Mouse (Mus musculus) C2C12 (cell line): ENCODE measurements around the gene Ccdc188. TPM values are rescaled to one million over a fixed set of nuclear protein-coding genes. Genes with fewer than 3 reads are reported as not detected.

Source experiments
- H3K27me3 ChIP-seq: one replicate; pipeline ENCODE4 v1.6.1; 2011; ENCODE audit not compliant: control insufficient read depth, insufficient read depth, insufficient read length
- H3K36me3 ChIP-seq: one replicate; pipeline ENCODE4 v1.6.1; 2011; ENCODE audit not compliant: control insufficient read depth, insufficient read depth
- H3K4me3 ChIP-seq: one replicate; pipeline ENCODE4 v1.5.1; 2011; ENCODE audit warnings: mild to moderate bottlenecking, control low read depth; ENCODE audit not compliant: poor library complexity, insufficient read depth, severe bottlenecking
- H3K79me2 ChIP-seq: one replicate; pipeline ENCODE4 v1.6.1; 2011; ENCODE audit not compliant: control insufficient read depth, insufficient read depth
- H3K79me3 ChIP-seq: one replicate; pipeline ENCODE4 v1.6.1; 2011; ENCODE audit warnings: low read depth, control low read depth
- H3ac ChIP-seq: one replicate; pipeline ENCODE3; 2011; ENCODE audit warnings: low read depth; ENCODE audit not compliant: control insufficient read depth, insufficient read length
- CEBPB ChIP-seq: IDR thresholded peaks from one replicate; pipeline ENCODE4 v1.6.1; 2011; ENCODE audit warnings: low read depth, mild to moderate bottlenecking, control low read depth, moderate library complexity
- CTCF ChIP-seq: IDR thresholded peaks from one replicate; pipeline ENCODE4 v1.5.1; 2011; ENCODE audit not compliant: control insufficient read depth, insufficient read depth, insufficient read length
- FOSL1 ChIP-seq: IDR thresholded peaks from one replicate; pipeline ENCODE4 v1.8.0; 2011; ENCODE audit warnings: mild to moderate bottlenecking, low read length; ENCODE audit not compliant: poor library complexity, insufficient read depth, severe bottlenecking
- MAX ChIP-seq: IDR thresholded peaks from one replicate; pipeline ENCODE4 v1.6.1; 2011; ENCODE audit warnings: mild to moderate bottlenecking, control low read depth
- MYOD1 ChIP-seq: IDR thresholded peaks from one replicate; pipeline ENCODE4 v1.6.1; 2011; ENCODE audit warnings: low read depth; ENCODE audit not compliant: control insufficient read depth, insufficient read length
- MYOG ChIP-seq: IDR thresholded peaks from one replicate; pipeline ENCODE4 v1.6.1; 2011; ENCODE audit not compliant: control insufficient read depth, insufficient read length; ENCODE audit errors: extremely low read depth
- USF1 ChIP-seq: IDR thresholded peaks from one replicate; pipeline ENCODE4 v1.6.1; 2011; ENCODE audit warnings: low read depth, mild to moderate bottlenecking, control low read depth, moderate library complexity
- polyA plus RNA-seq: library from polyadenylated mRNA; unstranded; fragments of >200 nt; fragmentation: generic; extraction: Trizol; gene quantifications from one replicate; pipeline ENCODE4 v1.2.1, GENCODE M21; 2012; ENCODE audit warnings: missing spikeins

Gene Ccdc188
- polyA plus RNA-seq, 1 experiment: 0.04 TPM

DNA sequence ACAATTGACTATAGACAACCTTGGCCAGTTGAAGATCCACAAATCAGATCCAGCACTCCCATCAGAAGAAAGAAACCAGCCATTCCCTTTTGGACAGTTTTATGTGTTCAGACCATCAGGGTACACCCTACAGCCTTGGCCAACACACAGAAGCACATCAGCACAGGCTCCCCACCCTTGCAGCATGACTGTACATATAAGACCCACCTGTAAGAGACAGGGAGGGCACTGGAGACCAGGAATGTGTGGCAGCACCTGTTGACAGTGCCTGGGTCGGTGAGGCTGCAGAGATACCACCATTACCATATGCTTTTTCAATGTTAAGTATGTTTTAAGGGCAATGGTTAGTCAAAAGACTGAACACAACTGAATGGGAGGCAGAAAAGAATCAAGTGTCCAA, 36.2 kb downstream of the Ccdc188 start:
- TF ChIP-seq MYOG (no peak), USF1 (no peak), CEBPB (no peak), MYOD1 (no peak), CTCF (no peak), FOSL1 (no peak), MAX (no peak)
- Histone ChIP-seq H3K79me3 (peaks cover 18% of the 10 kb centered on the region), H3K27me3 (no peaks in the 10 kb centered on the region), H3K4me3 (no peak overlapping the region), H3ac (no peak overlapping the region), H3K79me2 (peaks cover 37% of the 10 kb centered on the region), H3K36me3 (peaks cover 91% of the 10 kb centered on the region)

DNA sequence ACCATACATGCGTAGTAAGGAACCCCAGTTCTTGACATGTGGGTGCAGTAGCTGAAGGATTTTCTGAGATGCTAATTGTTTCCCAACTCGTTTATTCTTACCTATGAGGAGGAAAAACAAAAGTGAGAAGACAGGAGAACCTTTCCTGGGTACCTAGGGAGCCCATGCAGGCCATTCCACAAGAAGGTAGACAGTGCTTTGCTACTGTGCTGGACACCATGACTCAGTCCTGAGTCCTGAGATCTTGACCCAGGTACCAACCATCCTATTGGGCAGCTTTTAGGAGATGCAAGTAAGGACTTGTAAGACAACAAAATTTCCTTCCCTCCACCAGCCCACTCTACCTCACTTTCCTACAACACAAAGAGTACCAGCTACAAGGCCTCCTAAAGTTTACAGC, 40.5 kb downstream of the Ccdc188 start, which contains the start of gene Gm49776:
TSS of gene Gm49776 (minus strand) at position 101 of the 400 bp plus-strand sequence.
- Histone ChIP-seq H3K4me3 (no peak within 1 kb of the TSS), H3ac (no peak within 1 kb of the TSS), H3K27me3 (no peaks in the 10 kb centered on the region), H3K79me2 (peaks cover 20% of the 10 kb centered on the region), H3K36me3 (peaks cover 96% of the 10 kb centered on the region), H3K79me3 (peaks cover 13% of the 10 kb centered on the region)
- no peak for TF ChIP-seq MYOD1

DNA sequence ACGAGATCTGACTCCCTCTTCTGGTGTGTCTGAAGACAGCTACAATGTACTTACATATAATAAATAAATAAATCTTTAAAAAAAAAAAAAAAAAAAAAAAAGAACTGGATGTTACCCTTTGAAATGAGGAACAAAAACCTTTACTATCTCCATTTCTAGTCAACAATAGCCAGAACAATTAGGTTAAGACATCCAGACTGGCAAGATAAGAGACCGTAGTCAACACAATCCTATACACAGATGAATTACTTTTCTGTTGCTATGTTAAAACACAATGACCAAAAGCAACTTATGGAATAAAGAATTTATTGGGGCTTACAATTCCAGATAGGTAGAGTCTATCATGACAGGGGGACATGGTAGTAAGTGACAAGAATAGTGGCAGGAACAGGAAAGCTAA, 47.3 kb downstream of the Ccdc188 start:
- TF ChIP-seq MAX (no peak), CEBPB (no peak), CTCF (no peak), USF1 (no peak), MYOD1 (no peak), MYOG (no peak), FOSL1 (no peak)
- peaks cover 94% of the 10 kb centered on the region for H3K36me3 ChIP-seq
- H3K79me3 ChIP-seq: peaks cover 35% of the 10 kb centered on the region

DNA sequence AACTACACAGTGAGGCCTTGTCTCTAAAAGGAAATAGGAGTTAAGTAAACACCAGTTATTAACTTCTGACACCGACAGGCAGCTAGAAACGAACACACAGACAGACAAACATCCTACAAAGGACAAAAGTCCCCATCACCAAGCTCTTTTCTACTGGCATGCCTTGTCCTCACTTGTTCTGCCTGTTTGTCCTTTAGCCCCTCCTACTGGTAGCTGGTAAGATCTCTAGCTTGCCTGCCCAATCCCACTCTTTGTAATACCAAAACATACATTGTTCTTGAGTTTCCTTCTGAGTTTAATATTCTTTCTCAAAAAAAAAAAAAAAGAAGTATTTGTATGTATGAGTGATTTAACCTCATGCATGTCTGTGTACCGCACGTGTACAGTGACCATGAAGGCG, 50.5 kb downstream of the Ccdc188 start:
- Histone ChIP-seq H3K27me3 (no peaks in the 10 kb centered on the region), H3K79me3 (peaks cover 29% of the 10 kb centered on the region), H3ac (no peak overlapping the region), H3K79me2 (peaks cover 67% of the 10 kb centered on the region), H3K36me3 (peaks cover 96% of the 10 kb centered on the region), H3K4me3 (no peak overlapping the region)
- no peak for TF ChIP-seq CEBPB
- no peak for TF ChIP-seq MAX
- TF ChIP-seq MYOD1: no peak
- TF ChIP-seq FOSL1: no peak
- TF ChIP-seq CTCF: no peak
- TF ChIP-seq USF1: no peak
- no peak for TF ChIP-seq MYOG

More for the DNA sequence above, 47.3 kb downstream of the Ccdc188 start:
- Histone ChIP-seq H3K27me3 (no peaks in the 10 kb centered on the region), H3ac (no peak overlapping the region), H3K4me3 (no peak overlapping the region), H3K79me2 (peaks cover 76% of the 10 kb centered on the region)

Other genes starting within 250 kb of the Ccdc188 start
- gene Vpreb2, start 237.5 kb upstream of the Ccdc188 start, polyA plus RNA-seq: not detected
- gene Dgcr6, start 165.0 kb upstream of the Ccdc188 start, polyA plus RNA-seq: 71.1 TPM
- 7.3 TPM for gene Prodh, start 127.7 kb upstream of the Ccdc188 start, polyA plus RNA-seq
- 0.11 TPM for gene Rtn4r, start 90.2 kb upstream of the Ccdc188 start, polyA plus RNA-seq
- 37.4 TPM for gene Zdhhc8, start 17.3 kb downstream of the Ccdc188 start, polyA plus RNA-seq
- 79.2 TPM for gene Trmt2a, start 30.8 kb downstream of the Ccdc188 start, polyA plus RNA-seq
- 422 TPM for gene Ranbp1, start 30.9 kb downstream of the Ccdc188 start, polyA plus RNA-seq
- 0.46 TPM for gene Gm49776, start 40.4 kb downstream of the Ccdc188 start, polyA plus RNA-seq
- gene Dgcr8, start 71.4 kb downstream of the Ccdc188 start, polyA plus RNA-seq: 22.0 TPM
- gene Tango2, start 130.2 kb downstream of the Ccdc188 start, polyA plus RNA-seq: 20.6 TPM
- 5.4 TPM for gene Arvcf, start 130.3 kb downstream of the Ccdc188 start, polyA plus RNA-seq
- 19.4 TPM for gene Txnrd2, start 208.5 kb downstream of the Ccdc188 start, polyA plus RNA-seq
- gene Comt, start 209.0 kb downstream of the Ccdc188 start, polyA plus RNA-seq: 96.2 TPM